Mouse (Mus musculus) hindlimb bud, embryonic 11.5 days (tissue): ENCODE data around the gene Clrn3.
"Not testable (repeated sequence)": the region's sequence is repeated elsewhere in the genome, so short reads cannot be mapped to it uniquely, and the experiment has no call there.

ENCODE experiments used
- DNase-seq: peaks from one replicate; pipeline ENCODE4 v3.0.0-alpha.2; 2012; ENCODE audit warnings: low read depth, low spot score; ENCODE audit errors: extremely low spot score

Clrn3 gene

GRCm38 (mm10) chr7:135537341-135537901 is 9.0 kb upstream of the Clrn3 start, which contains the start of gene Ptpre:
Ptpre (plus strand) TSS chr7:135537481.
- DNase-seq: peak; percentile 35

- no peak for DNase-seq
Measured at GRCm38 (mm10) chr7:135535908-135536307, 7.5 kb upstream of the Clrn3 start.

- DNase-seq: no peak
Measured at GRCm38 (mm10) chr7:135534548-135535189, 6.2 kb upstream of the Clrn3 start.

GRCm38 (mm10) chr7:135529068-135529467 is 614 bp upstream of the Clrn3 start:
- DNase-seq: no peak

GRCm38 (mm10) chr7:135527169-135527568 is 1.3 kb downstream of the Clrn3 start:
- no peak for DNase-seq

- no peak for DNase-seq
Measured at GRCm38 (mm10) chr7:135526574-135527152, 1.8 kb downstream of the Clrn3 start.

GRCm38 (mm10) chr7:135524424-135524967 is 4.0 kb downstream of the Clrn3 start:
- DNase-seq: no peak

GRCm38 (mm10) chr7:135523981-135524380 is 4.5 kb downstream of the Clrn3 start:
- DNase-seq: no peak

GRCm38 (mm10) chr7:135521755-135522512 is 6.5 kb downstream of the Clrn3 start:
- no peak for DNase-seq

- DNase-seq: no peak
Measured at GRCm38 (mm10) chr7:135520241-135520640, 8.2 kb downstream of the Clrn3 start.

GRCm38 (mm10) chr7:135517191-135517590 is 11.3 kb downstream of the Clrn3 start:
- no peak for DNase-seq

- no peak for DNase-seq
Measured at GRCm38 (mm10) chr7:135511723-135512122, 16.7 kb downstream of the Clrn3 start.

GRCm38 (mm10) chr7:135510431-135510830 is 18.0 kb downstream of the Clrn3 start:
- DNase-seq: no peak

- DNase-seq: no peak
Measured at GRCm38 (mm10) chr7:135509272-135509671, 19.2 kb downstream of the Clrn3 start.

- DNase-seq: no peak
Measured at GRCm38 (mm10) chr7:135508602-135509001, 19.9 kb downstream of the Clrn3 start.

- DNase-seq: not testable (repeated sequence)
Measured at GRCm38 (mm10) chr7:135506506-135506905, 21.9 kb downstream of the Clrn3 start.

- no peak for DNase-seq
Measured at GRCm38 (mm10) chr7:135499403-135499802, 29.1 kb downstream of the Clrn3 start.

- no peak for DNase-seq
Measured at GRCm38 (mm10) chr7:135498565-135499186, 29.8 kb downstream of the Clrn3 start.

GRCm38 (mm10) chr7:135495303-135495702 is 33.2 kb downstream of the Clrn3 start:
- no peak for DNase-seq

- no peak for DNase-seq
Measured at GRCm38 (mm10) chr7:135490500-135490886, 38.0 kb downstream of the Clrn3 start.
